Mouse (Mus musculus) embryo, embryonic 10 days (tissue): Measurements from ENCODE around the gene Lpp.

Experiments used
- DNase-seq: peaks from one replicate; pipeline ENCODE4 v3.0.0-alpha.2; 2015; ENCODE audit warnings: low spot score

Gene Lpp

GRCm38 (mm10) chr16:24399524-24399923, 6.2 kb downstream of the Lpp start:
- DNase-seq, result no peak

DNA sequence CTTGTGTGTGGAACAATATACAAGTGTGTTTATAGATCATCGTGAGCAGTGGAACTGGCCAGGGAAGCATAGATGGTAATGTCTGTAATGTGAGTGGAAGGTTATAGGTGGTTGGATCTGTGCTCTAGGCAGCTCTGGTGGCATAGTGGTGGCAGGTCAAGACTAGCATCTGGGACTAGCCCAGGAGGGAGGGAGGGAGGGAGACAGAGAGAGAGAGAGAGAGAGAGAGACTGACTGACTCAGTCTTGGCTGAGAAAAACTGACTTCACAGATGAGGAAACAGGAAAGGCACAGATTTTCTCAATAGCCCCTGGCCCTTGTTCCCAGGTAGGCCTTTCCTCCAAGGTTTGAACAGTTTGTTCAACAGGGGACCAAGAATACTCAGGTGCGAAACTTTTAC, 7.5 kb downstream of the Lpp start:
- DNase-seq, result no peak

- DNase-seq, result no peak
Observed at GRCm38 (mm10) chr16:24402801-24403200, 9.5 kb downstream of the Lpp start.

- DNase-seq, result no peak
Observed at GRCm38 (mm10) chr16:24403733-24404380, 10.6 kb downstream of the Lpp start.

- DNase-seq, result no peak
Observed at GRCm38 (mm10) chr16:24406521-24406920, 13.2 kb downstream of the Lpp start.

- no peak for DNase-seq
Observed at GRCm38 (mm10) chr16:24411281-24411680, 18.0 kb downstream of the Lpp start.

- DNase-seq, result no peak
Observed at GRCm38 (mm10) chr16:24412193-24412592, 18.9 kb downstream of the Lpp start.

GRCm38 (mm10) chr16:24413059-24413458, 19.8 kb downstream of the Lpp start:
- no peak for DNase-seq

DNA sequence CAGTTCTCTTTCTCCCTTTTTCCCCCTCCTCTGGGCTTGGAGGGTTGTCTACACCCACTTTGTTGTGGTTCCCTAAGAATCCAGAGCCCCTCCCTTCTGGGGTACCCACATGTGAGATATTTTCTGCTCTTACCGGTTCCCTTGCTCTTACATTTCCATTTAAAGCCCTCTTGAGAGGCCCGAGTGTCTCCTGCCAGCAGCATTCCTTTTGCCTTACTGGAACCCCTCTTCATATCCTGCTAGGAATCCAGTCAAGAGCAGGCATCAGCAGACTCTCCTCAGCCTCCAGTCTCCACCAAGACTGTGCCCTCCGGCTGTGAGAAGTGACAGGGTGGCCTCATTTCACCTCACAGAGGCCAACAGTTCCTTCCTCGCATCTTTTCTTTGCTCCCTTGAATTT, 24.7 kb downstream of the Lpp start:
- no peak for DNase-seq

DNA sequence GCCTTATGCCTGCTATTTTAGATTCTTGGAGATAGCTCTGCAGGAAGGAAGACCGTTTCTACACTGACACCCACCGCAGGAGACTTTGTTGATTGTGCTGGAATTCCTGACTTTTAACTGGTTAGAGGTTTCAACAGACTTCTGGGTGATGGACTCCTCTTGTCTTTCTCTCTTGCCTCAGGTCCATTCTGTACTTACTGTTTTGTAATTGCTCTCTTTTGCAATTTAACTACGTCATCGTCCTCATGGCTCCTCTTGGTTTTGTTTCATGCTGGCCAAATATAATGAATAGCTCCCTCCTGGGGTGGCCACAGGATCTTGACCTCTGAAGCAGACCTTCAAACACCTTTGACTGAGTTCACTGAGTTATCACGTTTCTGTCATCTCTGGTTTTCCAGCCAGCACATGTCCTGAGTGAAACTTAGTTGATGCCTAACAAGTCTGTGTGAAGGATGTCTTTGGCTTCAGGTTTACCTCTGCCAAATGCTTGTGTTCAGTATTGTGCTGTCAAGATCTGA, 27.4 kb downstream of the Lpp start:
- no peak for DNase-seq

DNA sequence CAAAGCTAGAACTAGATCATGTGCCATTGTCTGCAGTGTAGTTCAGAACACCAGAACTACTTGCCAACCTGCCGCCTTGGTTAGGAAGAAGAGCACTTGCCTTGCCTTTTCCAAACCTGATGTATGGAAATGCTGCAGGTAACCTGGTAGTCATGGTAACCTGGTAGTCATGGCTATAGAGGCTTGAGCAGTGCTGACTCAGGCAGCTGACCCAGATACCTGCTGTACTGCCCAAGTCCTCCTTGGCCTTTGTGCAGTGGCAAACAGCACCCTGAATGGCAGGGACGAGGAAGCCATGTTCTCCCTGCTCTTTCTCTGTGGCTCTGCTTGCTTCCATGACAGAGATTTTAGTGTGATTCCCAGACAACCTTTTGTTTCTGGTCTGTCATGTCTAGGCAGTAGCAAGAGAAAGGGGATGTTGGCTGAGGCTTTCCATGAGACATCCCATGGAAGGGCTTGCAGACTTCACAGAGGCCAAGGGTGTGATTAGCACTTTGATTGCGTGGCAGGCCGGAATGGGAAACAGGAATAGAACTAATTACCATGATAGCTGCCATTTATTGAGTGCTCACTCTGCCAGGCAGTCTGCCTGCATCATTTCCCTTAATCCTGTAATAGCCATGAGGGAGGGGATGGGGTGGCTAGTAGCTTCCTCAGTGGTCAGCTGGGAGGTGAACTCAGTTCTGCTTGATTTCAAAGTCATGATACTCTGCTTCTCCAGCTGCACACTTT, 28.5 kb downstream of the Lpp start:
- DNase-seq, result no peak

- no peak for DNase-seq
Observed at GRCm38 (mm10) chr16:24423196-24423595, 29.9 kb downstream of the Lpp start.

DNA sequence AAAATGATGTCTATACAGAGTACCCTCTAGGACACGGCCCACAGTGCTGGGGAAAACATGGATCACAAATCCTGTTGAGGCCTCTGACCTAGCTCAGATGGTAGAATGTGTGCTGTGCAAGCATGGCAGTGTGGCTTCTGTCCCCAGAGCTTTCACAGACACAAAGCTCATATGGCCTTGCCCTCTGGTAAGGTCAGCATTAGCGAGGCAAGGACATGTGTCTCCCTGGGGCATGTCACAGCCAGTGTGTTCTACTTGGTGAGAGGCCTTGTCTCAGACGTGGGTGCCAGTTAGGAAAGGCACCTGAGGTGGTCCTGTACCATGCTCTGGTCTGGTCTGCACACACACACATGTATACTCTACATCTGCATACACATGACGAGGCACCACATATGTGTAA, 30.4 kb downstream of the Lpp start:
- no peak for DNase-seq

GRCm38 (mm10) chr16:24424356-24424977, 31.2 kb downstream of the Lpp start:
- DNase-seq, result no peak

DNA sequence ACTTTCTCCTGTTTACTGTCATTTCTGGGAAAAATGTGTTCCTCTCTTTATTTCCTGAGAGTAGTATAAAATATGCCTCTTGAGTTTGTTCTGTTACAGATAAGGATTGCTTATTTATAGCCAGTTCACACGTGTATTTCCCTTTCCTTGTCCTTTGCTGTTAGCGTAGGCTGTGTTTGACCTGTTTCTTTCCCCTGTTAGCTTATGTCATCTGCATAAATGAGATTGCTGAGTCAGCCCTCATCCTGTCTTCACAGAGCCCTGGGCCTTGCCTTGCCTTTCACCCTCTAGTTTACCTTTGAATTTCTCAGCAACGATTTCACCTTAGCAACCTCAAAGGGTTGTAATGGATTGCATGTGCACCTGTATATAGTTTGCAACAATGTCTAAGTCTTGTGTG, 32.5 kb downstream of the Lpp start:
- no peak for DNase-seq

- DNase-seq, result no peak
Observed at GRCm38 (mm10) chr16:24427606-24428005, 34.3 kb downstream of the Lpp start.

GRCm38 (mm10) chr16:24428055-24428454, 34.7 kb downstream of the Lpp start:
- DNase-seq, result peak; percentile 50

DNA sequence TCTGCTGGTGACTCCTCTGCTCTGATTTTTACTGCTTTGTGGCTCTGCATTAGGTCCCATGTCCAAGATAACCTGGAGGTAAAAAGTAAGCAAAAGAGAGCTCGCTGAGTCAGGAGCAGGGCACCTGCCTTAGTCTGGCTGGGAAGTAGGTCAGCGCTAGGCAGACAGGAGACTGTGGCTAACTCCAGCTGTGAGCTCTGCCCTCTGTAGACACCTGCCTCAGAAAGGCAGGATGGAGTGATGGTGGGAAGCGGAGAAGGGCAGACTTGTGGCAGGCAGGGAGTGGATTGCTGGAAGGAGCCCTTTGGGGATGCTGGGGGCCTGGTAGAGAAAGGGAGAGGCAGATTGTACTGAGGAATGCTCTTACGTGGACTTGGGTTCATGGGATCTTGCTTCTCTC, 35.4 kb downstream of the Lpp start:
- no peak for DNase-seq

DNA sequence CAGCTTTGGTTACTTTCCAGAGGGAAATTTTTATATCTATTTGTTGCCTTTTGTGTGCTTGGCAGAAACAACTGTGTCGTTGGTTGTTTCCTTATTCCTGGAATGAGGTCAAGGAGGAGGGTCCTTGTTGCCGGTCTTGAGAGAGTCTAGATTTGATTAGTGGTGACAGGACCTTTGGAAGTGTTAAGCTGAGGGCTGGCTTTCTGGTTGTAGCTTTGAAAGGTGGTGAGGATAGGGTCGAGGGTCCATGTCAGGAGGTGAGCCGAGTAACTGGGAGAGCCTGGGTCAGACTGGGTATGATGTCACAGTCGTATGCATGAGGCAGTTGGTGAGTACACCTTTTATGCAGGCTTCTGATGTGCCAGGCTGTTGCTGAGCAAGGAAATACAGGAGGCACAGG, 36.4 kb downstream of the Lpp start:
- no peak for DNase-seq

GRCm38 (mm10) chr16:24431808-24432207, 38.5 kb downstream of the Lpp start:
- no peak for DNase-seq

DNA sequence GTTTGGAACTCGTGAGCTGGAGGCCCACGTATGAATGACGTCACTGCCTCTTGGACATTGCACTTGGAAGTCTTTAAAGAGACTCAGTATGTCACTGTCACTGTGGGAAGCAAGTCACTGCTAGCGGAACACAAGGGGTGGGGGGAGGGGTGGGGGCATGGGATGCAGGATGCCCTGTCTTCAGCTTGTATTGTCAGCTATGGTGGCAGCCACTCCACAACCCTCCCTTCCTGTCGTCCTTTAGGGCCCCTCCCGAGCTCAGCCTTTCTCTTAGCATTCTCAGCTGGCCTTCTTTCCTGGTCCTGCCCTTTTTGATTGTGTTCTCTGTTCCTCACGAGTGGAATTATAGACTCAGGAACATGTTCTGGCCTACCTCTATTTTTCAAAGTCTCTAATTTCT, 40.3 kb downstream of the Lpp start:
- no peak for DNase-seq

- DNase-seq, result no peak
Observed at GRCm38 (mm10) chr16:24434026-24434425, 40.7 kb downstream of the Lpp start.

DNA sequence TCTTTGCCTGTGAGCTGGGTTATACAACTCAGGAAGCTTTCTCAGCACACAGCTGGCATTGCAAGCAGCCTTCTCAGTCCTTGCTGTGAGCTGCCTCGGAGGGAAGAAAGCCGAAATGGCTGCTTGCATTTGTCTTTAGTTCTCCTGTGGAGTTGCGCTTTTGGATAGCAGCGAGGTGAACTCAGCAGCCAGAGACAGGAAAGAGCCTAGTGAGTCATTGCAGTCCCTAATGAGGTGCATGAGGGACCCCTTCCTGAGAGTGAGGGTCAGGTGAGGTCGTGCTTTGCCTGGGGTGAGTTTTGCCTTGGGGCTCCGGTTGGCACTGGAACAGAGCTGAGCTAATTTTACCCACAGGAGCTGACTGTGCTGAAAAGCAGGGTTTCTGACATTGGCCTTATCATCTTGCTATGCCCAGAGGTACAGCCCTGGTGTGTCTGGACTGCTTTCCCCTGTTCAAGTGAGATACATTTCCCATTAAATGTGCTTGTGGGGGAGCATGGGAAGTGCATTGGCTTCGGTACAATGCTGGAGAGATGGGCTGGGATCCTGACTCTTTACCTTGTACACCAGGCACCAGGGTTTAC, 41.3 kb downstream of the Lpp start:
- no peak for DNase-seq
